Mouse (Mus musculus): Measurements from ENCODE around the gene Elmo2.

DNA sequence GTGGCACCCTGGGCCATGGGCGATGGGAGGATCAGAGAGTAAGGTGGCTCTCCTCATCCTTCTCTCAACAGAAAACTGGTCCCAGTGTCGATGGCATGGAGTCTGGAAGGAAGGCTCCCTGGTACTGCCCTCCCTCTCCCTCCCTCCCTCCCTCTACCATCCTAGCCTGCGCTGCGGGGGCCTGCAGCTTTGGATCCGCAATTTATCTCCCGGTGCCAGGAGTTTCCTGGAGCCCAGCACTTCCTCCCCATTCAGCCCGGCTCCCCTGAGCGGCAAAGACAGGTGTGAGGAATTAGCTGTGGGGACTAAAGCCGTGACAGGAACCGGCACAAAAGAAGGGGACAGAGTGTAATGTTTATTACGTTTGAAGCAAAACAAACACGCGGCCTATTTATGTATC is 83.7 kb downstream of the Elmo2 start:
- TF ChIP-seq CTCF (IDR thresholded peaks at IDR 0.05; ENCODE audit: borderline replicate concordance, insufficient read depth, low read length), result no peak
- TF ChIP-seq POLR2A (IDR thresholded peaks at IDR 0.05; ENCODE audit: low read depth, low read length), result no peak

Measured in embryonic fibroblast, embryonic 13.5 days (primary cell).